Mouse (Mus musculus): ENCODE data around the gene Atf3.
A peak's percentile ranks its signal among the peaks of the same experiment; 100 is the strongest.

Gene Atf3

GRCm38 (mm10) chr1:191225771-191226170, 7.9 kb upstream of the Atf3 start:
- no peak for DNase-seq

- DNase-seq = peak; percentile 46
These were observed 7.3 kb upstream of the Atf3 start for GRCm38 (mm10) chr1:191224981-191225703.

GRCm38 (mm10) chr1:191224302-191224980, 6.6 kb upstream of the Atf3 start:
- peak; percentile 94 for DNase-seq

- DNase-seq = no peak
These were observed 6.1 kb upstream of the Atf3 start for GRCm38 (mm10) chr1:191223930-191224301.

- no peak for DNase-seq
These were observed 4.2 kb upstream of the Atf3 start for GRCm38 (mm10) chr1:191222031-191222430.

GRCm38 (mm10) chr1:191220588-191220987, 2.7 kb upstream of the Atf3 start:
- no peak for DNase-seq

GRCm38 (mm10) chr1:191219748-191220147, 1.9 kb upstream of the Atf3 start:
- DNase-seq = no peak

GRCm38 (mm10) chr1:191218583-191218982, 744 bp upstream of the Atf3 start:
- DNase-seq = no peak

- DNase-seq = no peak
These were observed 1.8 kb downstream of the Atf3 start for GRCm38 (mm10) chr1:191215776-191216661.

- DNase-seq = no peak
These were observed 6.7 kb downstream of the Atf3 start for GRCm38 (mm10) chr1:191211096-191211495.

GRCm38 (mm10) chr1:191205791-191206190, 12.0 kb downstream of the Atf3 start:
- no peak for DNase-seq

GRCm38 (mm10) chr1:191204876-191205275, 13.0 kb downstream of the Atf3 start:
- no peak for DNase-seq

- no peak for DNase-seq
These were observed 14.3 kb downstream of the Atf3 start for GRCm38 (mm10) chr1:191203496-191203895.

- DNase-seq = no peak
These were observed 15.5 kb downstream of the Atf3 start for GRCm38 (mm10) chr1:191202208-191202952.

- DNase-seq = no peak
These were observed 16.8 kb downstream of the Atf3 start for GRCm38 (mm10) chr1:191200816-191201602.

GRCm38 (mm10) chr1:191197916-191198315, 19.9 kb downstream of the Atf3 start:
- DNase-seq = no peak

- DNase-seq = no peak
These were observed 21.8 kb downstream of the Atf3 start for GRCm38 (mm10) chr1:191196016-191196415.

- DNase-seq = no peak
These were observed 24.0 kb downstream of the Atf3 start for GRCm38 (mm10) chr1:191193657-191194424.

- DNase-seq = no peak
These were observed 25.1 kb downstream of the Atf3 start for GRCm38 (mm10) chr1:191192751-191193150.

- no peak for DNase-seq
These were observed 25.6 kb downstream of the Atf3 start for GRCm38 (mm10) chr1:191192213-191192612.
